ENCODE assay signal across 16 mouse cellular contexts in genomic region chr1:51628137-51628793, GRCm38 (mm10).
DNase-seq lines count a peak whose midpoint lies in the region; ATAC-seq lines count a peak whose summit lies in the region.
"Had no signal": no experiment of that assay in that cellular context is flagged by ENCODE, and none has a peak within 500 bp of the region (broad histone marks: within the 10 kb centered on the region; RNA-seq: fewer than 3 reads in every experiment).

No protein-coding gene starts in this region.

- WGBS in heart, embryonic 11.5 days (ENCODE audit: insufficient replicate concordance), result 58% methylated on average over 5 of the region's 5 CpGs
- 40% methylated on average over 5 of the region's 5 CpGs for WGBS in midbrain, embryonic 13.5 days
- WGBS in midbrain, embryonic 10.5 days, result 61% methylated on average over 5 of the region's 5 CpGs

- no peak overlapping the region for H3K4me2 ChIP-seq in heart, embryonic 11.5 days
- no peak overlapping the region for H3K4me2 ChIP-seq in midbrain, embryonic 13.5 days (replicated peaks)
- H3K4me2 ChIP-seq: embryonic facial prominence, embryonic 13.5 days; limb, embryonic 12.5 days had no signal

- no peak overlapping the region for H3K9ac ChIP-seq in heart, embryonic 11.5 days (ENCODE audit: low read depth, low read length)
- H3K9ac ChIP-seq in midbrain, embryonic 13.5 days (replicated peaks), result no peak overlapping the region
- H3K9ac ChIP-seq: embryonic facial prominence, embryonic 13.5 days; limb, embryonic 12.5 days; liver, embryonic 14.5 days had no signal

- H3K36me3 ChIP-seq in heart, embryonic 11.5 days (ENCODE audit: control insufficient read depth, insufficient read depth, low read length), result no peaks in the 10 kb centered on the region
- no peaks in the 10 kb centered on the region for H3K36me3 ChIP-seq in midbrain, embryonic 13.5 days
- no peaks in the 10 kb centered on the region for H3K36me3 ChIP-seq in midbrain, embryonic 10.5 days
- H3K36me3 ChIP-seq: embryonic facial prominence, embryonic 13.5 days; limb, embryonic 12.5 days had no signal

- ATAC-seq in heart, embryonic 11.5 days (replicated peaks; ENCODE audit: insufficient number of reproducible peaks, low FRiP score, low TSS enrichment), result no peak
- ATAC-seq in midbrain, embryonic 13.5 days, result peak; percentile 63; the same call in 1 of the 2 replicates
- ATAC-seq: inflammation-experienced regulatory T-cells, adult 6 months had no signal

- peak; percentile 43 for DNase-seq in heart, adult 11 months
- DNase-seq in midbrain, embryonic 10.5 days (ENCODE audit: low spot score), result no peak
- peak; percentile 25 for DNase-seq in layer of hippocampus, adult 9-10 months (ENCODE audit: low spot score)
- no peak for DNase-seq in right cerebral cortex, postnatal 10 days (ENCODE audit: low spot score in 2 of 2)
- DNase-seq in left cerebral cortex, postnatal 25 days (ENCODE audit: low spot score in 2 of 2), result no peak
- DNase-seq: cerebellum, adult 11-12 months; right cerebral cortex, postnatal 4 days; thymus, postnatal 4 days had no signal

- intact Hi-C loops in left cerebral cortex, postnatal 25 days (cut with DNase I), result no loop called here

- no peaks in the 10 kb centered on the region for H3K27me3 ChIP-seq in heart, embryonic 11.5 days (ENCODE audit: control insufficient read depth, insufficient read depth, low read length)
- H3K27me3 ChIP-seq in midbrain, embryonic 13.5 days, result 0 out of 2 replicates have a peak, but pooled peaks cover 3% of the 10 kb centered on the region
- peaks cover 43% of the 10 kb centered on the region for H3K27me3 ChIP-seq in midbrain, embryonic 10.5 days (ENCODE audit: low read depth, poor library complexity, severe bottlenecking)
- H3K27me3 ChIP-seq: embryonic facial prominence, embryonic 13.5 days; limb, embryonic 12.5 days had no signal

- no peak overlapping the region for H3K4me3 ChIP-seq in heart, embryonic 11.5 days (ENCODE audit: low read depth, low read length)
- H3K4me3 ChIP-seq in midbrain, embryonic 13.5 days (replicated peaks), result no peak overlapping the region
- no peak overlapping the region for H3K4me3 ChIP-seq in midbrain, embryonic 10.5 days
- H3K4me3 ChIP-seq: embryonic facial prominence, embryonic 13.5 days; limb, embryonic 12.5 days; myocyte had no signal

- H3K27ac ChIP-seq in heart, embryonic 11.5 days (ENCODE audit: low read depth, low read length), result no peak overlapping the region
- no peak overlapping the region for H3K27ac ChIP-seq in midbrain, embryonic 13.5 days
- no peak overlapping the region for H3K27ac ChIP-seq in midbrain, embryonic 10.5 days (replicated peaks)
- H3K27ac ChIP-seq: embryonic facial prominence, embryonic 13.5 days; kidney, postnatal 0 days; limb, embryonic 12.5 days; liver, embryonic 14.5 days had no signal

- no peaks in the 10 kb centered on the region for H3K4me1 ChIP-seq in heart, embryonic 11.5 days (ENCODE audit: control insufficient read depth, insufficient read depth, low read length)
- H3K4me1 ChIP-seq in midbrain, embryonic 13.5 days (replicated peaks), result peaks cover 9% of the 10 kb centered on the region
- peaks cover 19% of the 10 kb centered on the region for H3K4me1 ChIP-seq in midbrain, embryonic 10.5 days
- H3K4me1 ChIP-seq: embryonic facial prominence, embryonic 13.5 days had no signal

- H3K9me3 ChIP-seq in heart, embryonic 11.5 days (replicated peaks; ENCODE audit: control insufficient read depth, low read length), result no peaks in the 10 kb centered on the region
- H3K9me3 ChIP-seq in midbrain, embryonic 13.5 days, result no peaks in the 10 kb centered on the region
- H3K9me3 ChIP-seq in midbrain, embryonic 10.5 days (replicated peaks), result no peaks in the 10 kb centered on the region
- H3K9me3 ChIP-seq: embryonic facial prominence, embryonic 13.5 days; limb, embryonic 12.5 days had no signal

Comparison
In these comparisons a context has a peak if more than half of its experiments do, and no peak if none do; other contexts are left out.
1. DNase-seq: peak in heart, adult 11 months (single experiment) and layer of hippocampus, adult 9-10 months (single experiment); none in midbrain, embryonic 10.5 days (single experiment), right cerebral cortex, postnatal 10 days (0 of 2) and left cerebral cortex, postnatal 25 days (0 of 2).